Mouse (Mus musculus) layer of hippocampus, adult 6 months (tissue): ENCODE results near the gene Gm4631. TPM values are rescaled to one million over a fixed set of nuclear protein-coding genes. Genes with fewer than 3 reads are reported as not detected.

Experiments used
- long read RNA-seq, 2 experiments: library from polyadenylated mRNA; unstranded; transcript quantifications; one replicate each; pipeline ENCODE4 v2.0.0; 2019 to 2020
- polyA plus RNA-seq: library from polyadenylated mRNA; unstranded; fragments of <200 nt; fragmentation: Nextera tagmentation; gene quantifications from 2 replicates; pipeline ENCODE4 v1.2.3, GENCODE M21; 2021

The Gm4631 gene
- 7.6 and 8.0 TPM in 2 replicates for polyA plus RNA-seq
- long read RNA-seq, experiment 1, partial matches to known transcripts = 14 of 18 reads
- long read RNA-seq, experiment 1, other reads (novel, unspliced or antisense) = 4 of 18 reads
- long read RNA-seq, experiment 2, full-length matches to known transcripts = 1 of 52 reads
- long read RNA-seq, experiment 2, partial matches to known transcripts = 45 of 52 reads
- long read RNA-seq, experiment 2, other reads (novel, unspliced or antisense) = 6 of 52 reads

GRCm38 (mm10) chr2:175338097-175338496 is at the start of gene Gm4631:
Gm4631 (minus strand) TSS chr2:175338197.

GRCm38 (mm10) chr2:175372136-175372535 is 34.1 kb upstream of the Gm4631 start, which contains the start of gene Zfp968:
Zfp968 (plus strand) TSS chr2:175372436.

GRCm38 (mm10) chr2:175274825-175275224 is 63.2 kb downstream of the Gm4631 start, which contains the start of gene Gm14440:
Gm14440 (plus strand) TSS chr2:175275125.

Other genes with a start within 250 kb of the Gm4631 start
- gene Gm14399, start 196.2 kb downstream of the Gm4631 start, polyA plus RNA-seq = 7.7 and 12.5 TPM in 2 replicates
- gene Gm14443, start 162.3 kb downstream of the Gm4631 start, polyA plus RNA-seq = 0.18 and 0.36 TPM in 2 replicates
- gene Gm14391, start 131.3 kb downstream of the Gm4631 start, polyA plus RNA-seq = 2.3 and 4.3 TPM in 2 replicates
- gene Gm14440, start 63.1 kb downstream of the Gm4631 start, polyA plus RNA-seq = not detected in 2 replicates
- gene Zfp968, start 34.2 kb upstream of the Gm4631 start, polyA plus RNA-seq = 6.9 and 10.6 TPM in 2 replicates
- gene Gm4724, start 97.6 kb upstream of the Gm4631 start, polyA plus RNA-seq = 27.2 and 29.7 TPM in 2 replicates
- 7.3 and 8.2 TPM in 2 replicates for gene Zfp965, start 131.8 kb upstream of the Gm4631 start, polyA plus RNA-seq